Mouse (Mus musculus) frontal cortex, postnatal 14 days (tissue): ENCODE data around the gene Ovch2.
A peak's percentile ranks its signal among the peaks of the same experiment; 100 is the strongest.

Source experiments
- DNase-seq, 2 experiments: peaks; one replicate each; pipeline ENCODE4 v3.0.0; 2022; ENCODE audit warnings: low spot score in 2 of 2

Ovch2 gene

DNA sequence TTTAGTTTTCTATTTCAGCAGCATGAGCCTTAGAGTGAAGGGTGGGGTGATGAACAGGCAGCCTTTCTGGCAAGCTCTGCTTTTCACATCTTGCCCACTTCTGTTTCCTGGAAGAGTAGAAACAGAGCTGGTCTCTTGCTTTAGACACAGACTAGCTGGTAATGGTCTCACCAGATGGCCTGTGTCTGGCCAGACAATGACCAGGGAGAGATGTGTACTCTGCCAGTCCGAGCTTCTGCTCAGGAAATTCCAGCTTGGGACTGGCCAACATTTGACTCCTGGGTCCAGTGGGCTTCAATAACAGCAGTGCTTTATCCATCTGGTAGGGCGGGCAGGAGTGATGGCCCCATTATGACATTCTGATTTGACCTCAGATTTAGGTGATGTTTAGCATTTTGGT, 55.9 kb downstream of the Ovch2 start:
- no peak for DNase-seq

DNA sequence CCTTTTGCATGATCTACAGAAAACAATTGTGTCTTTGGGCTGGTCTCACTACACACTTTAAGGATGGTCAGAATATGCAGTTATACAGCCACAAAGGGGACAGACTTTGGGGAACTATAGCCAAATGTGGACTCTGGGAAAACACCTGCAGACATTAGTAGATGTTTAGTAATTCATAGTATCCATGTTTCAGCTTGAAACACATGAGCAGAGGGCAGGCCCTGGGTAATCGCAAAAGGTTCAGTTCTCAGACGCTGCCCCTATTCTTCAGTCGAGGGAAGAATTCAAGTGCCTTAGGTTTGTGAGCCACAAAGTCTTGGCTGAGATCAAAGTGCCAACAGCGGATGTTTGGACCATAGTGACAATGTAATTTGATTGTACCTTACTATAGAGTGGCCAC, 56.6 kb downstream of the Ovch2 start:
- DNase-seq, result no peak

DNA sequence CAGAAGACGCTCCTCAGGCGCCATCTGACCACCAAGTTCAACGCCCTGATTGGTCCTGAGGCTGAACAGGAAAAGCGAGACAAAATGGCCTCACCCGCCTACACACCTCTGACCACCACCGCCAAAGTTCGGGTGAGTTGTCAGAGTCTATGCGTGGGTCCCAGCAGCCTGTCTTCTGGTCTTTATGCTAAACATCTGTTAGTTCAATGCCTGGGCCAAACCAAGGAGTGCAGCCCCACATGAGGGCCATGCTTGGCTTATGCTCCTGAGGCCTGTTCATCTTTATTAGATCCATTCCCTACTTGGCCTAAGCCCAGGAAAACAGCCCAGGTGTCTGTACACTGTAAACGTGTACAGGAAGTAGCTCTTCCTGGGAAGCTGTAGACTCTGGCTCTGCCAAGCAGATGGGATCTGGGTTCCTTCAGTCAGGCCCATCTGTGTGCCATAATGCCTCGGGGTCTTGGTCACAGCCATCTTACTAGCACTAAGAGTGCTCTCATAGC, 58.0 kb downstream of the Ovch2 start:
- no peak for DNase-seq

DNA sequence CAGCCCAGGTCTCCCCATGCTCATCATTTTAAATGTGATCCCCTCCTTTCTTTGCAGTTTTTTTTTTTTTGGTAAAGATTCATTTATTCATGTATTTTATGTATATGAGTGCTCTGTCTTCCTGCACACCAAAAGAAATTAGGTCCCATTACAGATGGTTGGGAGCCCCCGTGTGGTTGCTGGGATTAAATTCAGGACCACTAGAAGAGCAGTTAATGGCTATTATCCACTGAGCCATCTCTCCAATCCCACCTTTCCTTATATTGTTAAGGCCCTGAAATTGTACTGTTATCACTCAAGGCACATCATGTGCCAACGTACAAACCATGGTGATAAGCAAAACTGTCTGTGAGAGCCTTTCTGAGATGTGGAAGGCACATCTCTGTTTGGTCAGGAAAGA, 62.3 kb downstream of the Ovch2 start:
- peak in 1 of 2 experiments; percentile 35 for DNase-seq

DNA sequence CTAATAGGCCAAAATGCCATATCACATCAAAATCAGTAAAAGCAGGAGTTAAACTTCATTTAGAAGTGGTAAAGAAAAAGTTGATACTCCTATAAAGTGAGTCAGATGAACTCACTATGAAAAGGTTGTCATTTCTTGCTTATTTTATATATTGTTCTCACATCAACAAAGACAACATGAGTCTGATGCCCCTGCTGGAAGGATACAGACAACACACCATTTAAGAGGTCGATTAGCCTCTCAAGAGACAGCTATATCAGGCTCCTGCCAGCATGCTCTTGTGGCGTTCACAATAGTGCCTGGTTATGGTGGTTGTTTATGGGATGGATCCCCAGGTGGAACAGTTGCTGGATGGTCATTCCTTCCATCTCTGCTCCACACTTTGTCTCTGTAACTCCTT, 67.8 kb downstream of the Ovch2 start:
- no peak for DNase-seq
